Mouse (Mus musculus) gastrocnemius, adult 18-20 months (tissue): Measurements from ENCODE around the gene H2afv. TPM values are rescaled to one million over a fixed set of nuclear protein-coding genes. Genes with fewer than 3 reads are reported as not detected.
A peak's percentile ranks its signal among the peaks of the same experiment; 100 is the strongest.
"Not testable (repeated sequence)": the region's sequence is repeated elsewhere in the genome, so short reads cannot be mapped to it uniquely, and the experiment has no call there.

Experiments used
- DNase-seq: peaks from one replicate; pipeline ENCODE4 v3.0.0; 2021; ENCODE audit warnings: low spot score
- total RNA-seq, 2 experiments: library from RNA; stranded (reverse); gene quantifications; 2 replicates each; pipeline ENCODE4 v1.2.3; 2021

The H2afv gene
- total RNA-seq, 2 experiments from 2014 or later: 61.3 to 63.7 TPM

DNA sequence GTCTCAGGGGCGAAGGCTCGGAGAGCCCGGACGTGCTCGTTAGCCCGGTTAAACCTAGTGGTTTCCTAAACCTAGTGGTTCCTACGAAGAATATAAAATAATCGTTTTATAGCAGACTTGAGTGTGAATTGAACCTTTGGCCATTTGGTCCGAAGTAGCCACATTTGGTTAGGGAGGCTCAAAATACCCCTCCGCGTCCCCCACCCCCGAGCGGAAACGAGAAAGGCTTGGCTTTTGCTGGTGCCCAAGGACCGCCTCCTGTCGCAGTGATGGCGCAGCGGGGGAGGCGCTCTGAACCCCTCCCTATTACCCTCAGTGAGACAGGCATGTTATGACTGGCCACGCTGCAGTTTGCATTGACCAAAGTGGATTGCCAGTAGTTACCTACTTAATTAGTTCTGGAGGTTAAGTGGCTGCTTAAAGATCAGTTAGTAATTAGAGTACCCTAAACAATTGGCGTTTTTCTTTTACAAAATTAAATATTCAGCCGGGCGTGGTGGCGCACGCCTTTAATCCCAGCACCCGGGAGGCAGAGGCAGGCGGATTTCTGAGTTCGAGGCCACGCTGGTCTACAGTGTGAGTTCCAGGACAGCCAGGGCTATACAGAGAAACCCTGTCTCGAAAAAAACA is 27.7 kb downstream of the H2afv start:
- DNase-seq: peak; percentile 75

DNA sequence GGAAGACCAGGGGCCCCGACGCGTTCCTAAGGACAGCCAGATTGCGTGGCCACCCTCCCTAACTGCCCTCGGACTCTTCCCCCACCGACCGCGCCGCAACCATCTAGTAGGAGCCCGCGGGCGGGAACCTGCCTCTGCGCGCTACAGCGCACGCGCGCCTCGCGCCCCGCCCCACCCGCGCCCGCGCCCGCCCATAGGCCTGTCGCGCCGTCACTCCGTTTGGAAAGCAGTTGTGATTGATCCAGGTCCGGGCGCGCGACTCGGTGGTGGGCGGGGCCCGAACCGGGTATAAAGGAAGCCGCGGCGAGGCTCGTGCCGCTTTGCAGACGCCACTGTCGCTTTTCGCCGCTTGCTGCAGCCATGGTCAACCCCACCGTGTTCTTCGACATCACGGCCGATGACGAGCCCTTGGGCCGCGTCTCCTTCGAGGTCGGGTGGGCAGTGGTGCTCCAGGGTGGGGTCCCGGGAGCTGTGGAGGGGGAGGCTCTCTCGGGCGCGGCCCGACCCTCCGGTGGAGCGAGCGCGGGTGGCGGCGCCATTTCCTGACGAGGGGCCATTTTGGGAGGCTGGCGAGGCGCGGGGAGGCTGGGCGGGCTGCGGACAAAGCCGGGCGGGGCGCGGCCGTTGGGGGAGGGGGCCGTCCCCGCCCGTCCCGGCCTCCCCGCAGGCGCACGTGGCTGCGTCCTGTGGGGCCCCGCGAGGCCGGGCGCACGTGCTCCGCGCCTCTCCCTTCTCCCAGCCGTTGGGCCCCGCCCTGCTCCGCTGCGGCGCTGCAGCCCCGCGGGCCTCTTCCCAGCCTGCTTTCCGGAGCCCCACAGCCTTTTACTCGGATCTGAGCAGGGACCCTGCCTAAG is 28.5 kb downstream of the H2afv start:
- peak; percentile 98 for DNase-seq

DNA sequence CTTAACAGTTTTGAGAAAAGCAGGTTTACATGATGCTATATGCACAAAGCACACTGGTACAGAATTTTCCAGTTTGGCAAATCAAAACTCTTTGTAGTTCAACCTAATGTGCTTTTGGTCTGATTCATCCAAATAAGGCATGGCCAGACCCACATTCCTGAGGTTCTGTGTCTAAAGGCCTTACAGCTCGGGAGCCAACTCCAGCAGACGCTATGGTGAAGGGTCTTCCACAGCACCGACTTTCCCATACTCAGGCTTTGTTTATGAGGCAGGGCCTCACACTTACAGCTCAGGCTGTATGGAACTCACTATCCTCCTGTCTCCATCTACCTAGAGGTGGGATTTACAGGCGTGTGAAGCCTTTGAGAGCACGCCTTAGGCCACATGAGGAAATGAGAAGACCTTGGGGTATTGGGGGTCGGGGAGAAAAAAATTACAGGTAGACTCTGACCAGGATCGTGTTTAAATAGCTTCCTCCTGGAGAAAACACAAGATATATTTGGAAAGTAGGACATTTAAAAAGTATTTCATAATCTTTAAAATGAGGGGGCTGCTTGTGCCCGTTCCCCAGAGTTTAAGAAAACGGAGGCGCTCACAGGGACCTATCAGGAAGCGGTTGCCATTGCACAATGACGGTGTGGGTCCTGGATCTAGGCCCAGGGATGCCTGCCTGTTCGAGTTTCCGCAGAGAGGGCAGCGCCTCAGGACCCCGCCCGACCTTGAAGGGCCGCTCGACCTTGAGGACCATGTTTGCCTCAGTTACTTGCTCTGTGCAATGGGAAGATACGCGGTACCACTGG is 29.3 kb downstream of the H2afv start, which contains the start of gene Ppia:
Gene Ppia, plus strand, starts transcription at position 693 of the 800 bp plus-strand sequence.
- no peak for DNase-seq

DNA sequence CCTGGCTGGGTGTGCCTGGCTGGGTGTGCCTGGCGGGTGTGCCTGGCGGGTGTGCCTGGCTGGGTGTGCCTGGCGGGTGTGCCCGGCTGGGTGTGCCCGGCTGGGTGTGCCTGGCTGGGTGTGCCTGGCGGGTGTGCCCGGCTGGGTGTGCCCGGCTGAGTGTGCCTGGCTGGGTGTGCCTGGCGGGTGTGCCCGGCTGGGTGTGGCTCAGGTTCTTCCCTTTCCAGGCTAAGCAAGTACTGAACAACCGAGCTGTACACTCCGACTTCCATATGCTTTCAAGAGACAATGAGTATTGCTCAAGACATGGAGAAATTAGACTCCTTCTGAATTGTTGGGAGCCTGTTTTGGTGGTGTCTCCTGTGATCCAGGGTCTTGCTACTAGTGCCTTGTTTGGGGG is 31.0 kb downstream of the H2afv start:
- no peak for DNase-seq

DNA sequence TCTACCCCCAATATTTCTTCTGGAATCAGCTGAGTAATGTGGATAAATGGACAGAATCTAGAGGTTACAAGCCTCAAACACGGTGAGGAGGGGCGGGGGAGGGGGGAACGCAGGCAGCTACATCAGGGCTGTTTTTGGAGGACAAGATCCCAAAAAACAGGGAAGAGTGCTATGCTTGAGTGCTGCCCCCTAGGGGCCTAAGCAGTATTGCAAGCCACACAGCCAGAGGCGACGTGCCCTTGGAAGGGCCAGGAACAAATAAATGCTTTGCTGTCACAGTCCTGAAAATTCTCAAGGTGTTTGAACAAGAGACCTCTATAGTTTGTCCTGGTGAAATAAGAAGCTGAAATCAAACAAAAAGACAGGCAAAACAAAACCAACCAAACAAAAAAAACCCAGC is 32.6 kb downstream of the H2afv start:
- DNase-seq: peak; percentile 85

DNA sequence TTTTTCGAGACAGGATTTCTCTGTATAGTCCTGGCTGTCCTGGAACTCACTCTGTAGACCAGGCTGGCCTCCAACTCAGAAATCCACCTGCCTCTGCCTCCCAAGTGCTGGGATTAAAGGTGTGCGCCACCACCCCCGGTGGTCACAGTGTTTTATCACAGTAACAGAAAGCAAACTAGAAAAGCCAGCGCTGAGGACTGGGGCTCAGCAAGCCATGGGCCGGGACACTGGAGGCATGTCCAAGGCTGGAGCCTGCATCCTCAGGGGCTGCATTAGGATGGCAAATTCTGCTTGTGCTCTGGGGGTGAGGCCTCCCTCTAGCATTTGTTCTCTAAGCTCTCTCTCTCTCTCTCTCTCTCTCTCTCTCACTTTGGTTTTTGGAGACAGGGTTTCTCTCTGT is 33.5 kb downstream of the H2afv start:
- DNase-seq: not testable (repeated sequence)

DNA sequence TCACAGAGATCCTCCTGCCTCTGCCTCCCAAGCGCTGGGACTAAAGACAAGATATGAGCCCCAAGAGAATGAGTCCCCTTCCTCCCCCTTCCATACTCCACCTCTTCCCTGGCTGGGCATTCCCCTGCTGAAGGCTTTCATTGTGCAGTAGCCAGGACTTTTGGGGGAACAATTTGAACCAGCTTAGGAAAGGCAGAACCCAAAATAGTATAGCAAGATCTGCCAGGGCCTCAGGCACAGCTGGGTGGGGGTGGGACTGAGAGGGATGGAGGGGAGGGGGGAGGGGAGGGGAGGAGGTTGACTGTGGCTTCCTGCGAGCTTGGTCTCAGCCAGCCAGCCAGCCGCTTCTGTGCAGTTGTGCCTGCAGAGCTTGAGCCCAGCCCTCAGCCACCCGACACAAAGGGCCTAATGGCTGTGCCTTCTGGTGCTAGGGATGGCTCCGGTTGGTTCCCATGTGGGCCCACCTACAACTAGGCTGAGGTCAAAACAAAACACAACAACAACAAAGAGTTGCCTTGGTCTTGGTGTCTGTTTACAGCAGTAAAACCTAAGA is 34.1 kb downstream of the H2afv start:
- no peak for DNase-seq

DNA sequence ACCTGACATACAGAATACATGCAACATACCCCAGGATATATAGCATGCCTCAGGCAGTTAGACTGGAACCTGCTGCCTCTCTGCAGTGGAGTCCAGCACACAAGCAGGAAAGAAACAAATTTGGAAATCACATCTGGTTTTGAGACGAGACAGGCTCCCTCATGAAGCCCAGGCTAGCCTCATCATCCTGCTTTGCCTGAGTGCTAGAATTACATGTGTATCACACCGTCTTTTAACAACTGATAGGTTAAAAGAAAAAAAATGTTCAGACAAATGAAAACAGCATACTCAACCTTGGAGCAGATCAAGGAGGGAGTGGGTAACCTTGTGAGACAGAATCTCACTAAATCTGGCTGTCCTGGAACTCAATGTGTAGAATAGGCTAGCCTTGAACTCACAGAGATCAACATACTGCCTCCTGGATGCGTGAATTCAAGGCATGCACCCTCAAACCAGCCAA is 37.1 kb downstream of the H2afv start:
- no peak for DNase-seq

DNA sequence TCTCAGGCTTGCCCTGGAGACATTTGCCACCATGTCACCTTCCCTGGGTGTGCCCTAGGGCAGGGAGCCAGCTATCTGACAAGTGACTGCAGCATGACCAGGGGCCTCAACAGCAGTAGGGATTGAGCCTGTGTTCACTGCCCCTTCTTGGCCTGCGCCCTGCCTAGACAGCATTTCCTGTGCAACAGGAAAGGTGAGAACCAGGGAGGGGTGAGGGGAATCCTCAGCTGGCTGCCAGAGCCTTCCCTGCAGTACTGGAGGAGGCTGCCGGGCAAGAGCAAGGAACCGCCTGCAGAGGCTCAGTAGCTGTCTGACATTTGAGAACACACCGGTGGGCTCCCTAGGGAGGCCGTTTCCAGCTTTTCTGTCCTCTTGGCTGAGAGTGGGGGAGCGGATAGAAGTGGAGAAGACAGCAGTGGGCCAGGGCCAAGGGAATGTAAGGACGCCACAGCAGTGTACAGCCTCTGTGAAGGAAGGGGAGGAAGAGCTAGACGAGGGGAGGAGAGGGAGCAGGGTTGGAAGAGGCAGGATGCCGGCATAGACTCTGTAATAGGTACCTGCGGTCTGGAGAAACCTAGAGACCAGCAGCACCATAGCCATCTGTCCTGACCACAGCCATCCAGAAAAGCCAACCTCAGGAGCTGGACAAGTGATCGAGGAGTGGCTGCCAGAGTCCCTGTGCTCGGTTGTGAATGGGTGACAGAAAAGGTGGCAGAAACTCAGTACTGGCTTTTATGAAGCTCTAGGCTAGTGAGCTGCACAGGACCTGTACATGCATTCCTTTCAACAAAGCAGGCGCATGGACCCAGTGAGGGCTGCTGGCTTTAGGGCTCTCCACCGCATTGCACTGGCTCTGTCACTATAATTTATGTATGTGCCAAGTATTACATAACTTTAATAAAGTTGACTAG is 37.7 kb downstream of the H2afv start:
- peak; percentile 87 for DNase-seq

DNA sequence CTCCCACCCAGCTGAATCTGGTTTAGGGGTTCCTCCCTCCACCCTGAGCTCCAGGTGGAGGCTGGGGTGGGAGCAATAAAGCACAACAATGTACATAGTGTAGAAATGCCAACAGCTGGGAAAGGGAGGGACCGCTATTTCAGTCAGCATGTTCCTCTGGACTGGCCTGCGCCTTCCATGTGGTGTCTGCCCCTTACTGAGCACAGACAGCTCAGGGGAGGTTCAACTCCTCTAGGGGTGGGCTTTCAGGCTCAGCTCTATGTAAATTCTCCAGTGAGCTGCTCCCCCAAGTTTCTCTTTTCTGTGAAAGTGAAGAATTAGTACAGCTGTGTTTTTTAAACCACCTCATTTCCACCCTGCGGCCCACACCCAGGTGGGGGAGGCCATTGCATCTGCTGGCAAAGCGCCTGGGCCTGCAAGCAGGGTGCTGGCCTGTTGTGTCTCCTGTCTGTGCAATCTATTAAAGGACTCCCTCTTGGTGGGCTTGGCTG is 38.6 kb downstream of the H2afv start:
- no peak for DNase-seq

DNA sequence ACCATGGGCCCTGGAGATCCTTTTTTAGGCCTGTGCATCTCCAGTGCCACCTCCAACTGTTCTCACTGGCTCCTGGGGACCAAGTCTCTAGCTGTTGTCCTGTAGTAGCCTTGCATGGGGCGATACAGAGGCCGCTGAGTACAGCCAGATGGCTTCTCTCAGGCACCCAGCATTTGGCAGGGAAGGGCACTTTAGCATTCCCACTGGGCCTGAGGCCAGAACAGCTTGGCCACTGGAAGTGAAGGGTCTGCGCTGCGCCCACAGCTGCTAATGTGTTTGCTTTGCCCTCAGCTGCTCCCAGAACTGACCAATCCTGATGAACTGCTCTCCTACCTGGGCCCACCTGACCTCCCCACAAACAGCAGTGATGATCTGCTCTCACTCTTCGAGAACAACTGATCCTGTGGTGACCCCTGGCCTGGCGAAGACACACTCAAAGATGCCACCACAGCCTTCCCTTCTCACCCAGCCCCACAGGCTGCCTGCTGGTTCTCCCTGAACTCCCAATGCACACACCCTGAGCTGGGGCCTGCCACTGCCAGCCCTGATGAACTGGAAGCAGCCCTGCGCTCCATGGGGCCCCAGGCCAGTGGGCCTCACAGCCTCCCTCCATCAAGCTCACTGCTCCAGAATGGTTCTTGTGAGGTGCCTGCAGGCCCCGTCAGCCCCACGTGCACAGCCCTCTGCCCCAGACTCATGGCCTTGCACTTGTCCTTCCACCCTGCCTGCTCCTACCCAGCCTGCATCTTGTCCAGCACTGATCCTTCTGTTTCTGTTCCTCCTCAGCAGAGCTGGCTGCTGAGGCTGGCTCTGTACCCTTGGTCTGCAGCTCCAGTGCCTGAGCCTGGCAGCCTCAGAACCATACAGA is 39.3 kb downstream of the H2afv start:
- no peak for DNase-seq

DNA sequence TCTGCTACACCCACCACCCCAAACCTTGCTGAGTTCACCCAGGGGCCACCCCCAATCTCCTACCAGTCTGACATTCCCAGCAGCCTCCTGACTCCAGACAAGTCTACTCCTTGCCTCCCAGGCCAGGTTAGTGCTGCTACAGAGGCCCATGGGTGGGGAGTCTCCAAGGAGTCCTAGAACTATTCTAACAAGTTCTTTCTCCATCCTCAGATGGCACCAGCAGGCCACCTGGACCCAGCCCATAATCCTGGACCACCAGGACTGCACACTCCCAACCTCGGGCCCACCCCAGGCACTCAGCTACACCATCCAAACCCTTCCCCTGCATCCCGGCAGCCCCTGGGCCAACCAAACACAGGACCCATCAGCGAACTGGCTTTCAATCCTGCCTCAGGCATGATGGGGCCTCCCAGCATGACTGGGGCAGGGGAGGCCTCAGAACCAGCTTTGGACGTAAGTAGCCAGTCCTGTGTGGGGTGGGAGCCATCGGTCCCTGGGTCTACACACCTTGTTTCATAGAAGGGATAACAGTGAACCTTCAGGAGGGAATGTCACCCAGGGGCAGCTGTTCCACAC is 40.3 kb downstream of the H2afv start:
- DNase-seq: no peak

DNA sequence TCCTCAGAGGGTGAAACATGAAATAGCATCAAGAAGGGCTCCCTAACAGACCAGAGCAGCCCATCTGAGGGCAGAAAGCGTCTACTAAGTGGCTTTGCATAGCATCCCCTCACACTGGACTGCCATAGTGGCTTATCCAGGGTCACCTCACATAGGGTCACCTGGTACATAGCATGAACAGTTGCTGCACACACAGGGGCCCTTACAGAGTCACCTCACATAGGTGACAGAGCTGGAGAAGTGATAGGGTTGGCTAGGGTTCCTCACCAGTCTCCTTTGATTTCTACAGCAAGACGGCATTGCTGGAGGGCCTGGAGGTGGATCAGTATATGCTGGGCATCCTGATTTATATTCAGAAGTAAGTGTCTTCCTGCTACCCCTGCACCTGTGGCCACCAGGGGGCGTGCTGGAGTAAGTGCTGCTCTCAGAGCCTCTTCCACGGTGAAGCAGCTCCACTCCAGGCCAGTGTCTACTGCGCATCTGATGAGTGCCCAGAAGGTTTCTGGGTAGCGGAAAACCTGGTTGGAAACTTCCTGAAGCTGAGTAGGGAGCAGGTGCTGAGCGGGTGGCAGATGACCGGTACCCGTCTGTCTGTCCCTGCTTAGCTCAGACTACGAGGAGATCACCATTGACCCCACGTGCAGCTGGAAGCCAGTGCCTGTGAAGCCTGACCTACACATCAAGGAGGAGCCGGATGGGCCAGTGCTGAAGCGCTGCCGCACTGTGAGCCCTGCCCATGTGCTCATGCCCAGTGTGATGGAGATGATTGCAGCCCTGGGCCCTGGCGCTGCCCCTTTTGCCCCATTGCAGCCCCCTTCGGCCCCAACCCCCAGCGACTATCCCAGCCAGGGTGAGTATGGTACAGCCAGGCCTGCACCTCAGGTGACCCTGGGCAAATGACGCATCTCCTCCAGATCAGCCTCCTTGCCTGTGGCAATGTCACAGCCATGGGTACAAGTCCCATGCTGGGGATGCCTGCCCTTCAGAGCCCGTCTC is 41.4 kb downstream of the H2afv start:
- DNase-seq: peak; percentile 73

DNA sequence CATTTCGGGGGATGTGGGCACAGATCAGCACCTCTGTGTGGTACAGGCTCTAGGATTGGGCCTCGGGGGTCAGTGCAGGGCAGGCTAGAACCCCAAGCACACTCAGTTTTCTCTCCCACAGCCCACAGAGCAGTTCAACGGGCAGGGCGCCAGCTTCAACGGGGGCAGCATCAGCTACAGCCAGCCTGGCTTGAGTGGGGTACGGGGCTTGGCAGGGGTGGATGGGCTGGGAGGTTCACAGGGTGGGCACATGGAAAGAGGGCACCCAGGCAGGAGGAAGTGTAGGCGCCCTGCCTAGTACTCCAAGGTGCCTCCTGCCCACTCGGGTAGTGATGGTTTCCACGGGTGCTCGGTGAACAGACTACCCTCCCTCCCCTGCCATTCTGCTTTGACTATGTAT is 46.1 kb downstream of the H2afv start:
- DNase-seq: no peak

DNA sequence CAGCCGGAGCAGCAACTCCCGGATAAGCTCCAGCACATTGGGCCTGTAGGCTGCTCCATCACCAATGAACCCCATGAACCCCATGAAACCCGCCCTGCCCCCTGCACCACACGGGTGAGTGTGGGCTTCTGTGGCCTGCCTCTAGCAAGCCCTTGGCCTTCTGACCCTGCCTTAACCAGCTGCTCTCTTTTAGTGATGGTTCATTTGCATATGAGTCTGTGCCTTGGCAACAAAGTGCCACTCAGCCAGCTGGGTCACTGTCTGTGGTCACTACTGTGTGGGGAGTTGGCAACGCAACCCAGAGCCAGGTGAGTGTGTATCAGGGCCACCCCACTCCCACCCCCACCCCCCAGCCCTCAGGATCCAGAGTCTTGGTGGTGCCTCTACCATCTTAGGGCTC is 48.7 kb downstream of the H2afv start:
- no peak for DNase-seq

DNA sequence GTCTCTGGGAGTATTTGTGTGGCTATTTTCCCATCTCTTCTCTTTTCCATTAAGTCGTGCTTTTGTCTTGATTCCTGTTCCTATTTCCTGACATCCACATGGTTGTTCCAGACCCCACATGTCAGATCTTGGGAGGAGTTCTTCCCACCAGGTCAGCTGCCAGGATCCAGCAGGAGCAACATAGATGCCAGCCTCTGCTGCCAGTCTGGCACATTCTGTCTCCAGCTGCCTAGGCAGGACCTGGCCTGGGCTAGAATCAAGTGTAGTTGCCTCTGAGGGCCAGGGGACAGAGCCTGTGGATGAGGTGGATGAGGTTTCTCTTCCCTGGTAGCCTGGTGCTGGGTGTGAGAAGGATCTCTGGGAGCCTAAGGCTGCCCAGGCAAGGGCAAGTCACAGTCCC is 50.4 kb downstream of the H2afv start:
- DNase-seq: no peak

DNA sequence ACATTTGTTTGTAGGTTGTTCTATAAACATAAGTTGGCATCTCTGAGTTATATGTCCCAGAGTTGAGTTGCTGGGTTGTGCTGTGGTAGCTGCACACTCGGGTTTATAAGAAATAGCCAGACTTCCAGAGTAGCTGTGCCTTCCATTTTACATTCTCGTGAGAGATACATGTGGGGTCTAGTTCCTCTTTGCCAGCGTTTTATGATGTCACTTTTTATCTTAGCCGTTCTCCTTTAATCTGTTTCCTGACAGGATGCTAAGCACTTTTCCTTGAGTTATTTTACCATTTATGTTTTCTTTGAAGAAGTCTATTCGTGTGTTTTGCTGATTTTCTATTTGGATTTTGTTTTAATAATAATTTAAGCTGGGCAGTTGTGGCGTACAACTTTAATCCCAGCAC is 51.4 kb downstream of the H2afv start:
- no peak for DNase-seq
